Mouse (Mus musculus) embryonic fibroblast, embryonic 13.5 days (primary cell): ENCODE measurements around the gene Pomc.

Experiments
- CTCF ChIP-seq: IDR thresholded peaks from 2 replicates; pipeline ENCODE4 v1.5.1; 2011; ENCODE audit warnings: mild to moderate bottlenecking, control low read depth, low read length, moderate library complexity, borderline replicate concordance; ENCODE audit not compliant: insufficient read depth
- POLR2A ChIP-seq: IDR thresholded peaks from 2 replicates; pipeline ENCODE4 v1.6.1; 2011; ENCODE audit warnings: low read depth, mild to moderate bottlenecking, control low read depth, low read length, moderate library complexity

- TF ChIP-seq CTCF (no peak), POLR2A (no peak)
Measured at GRCm38 (mm10) chr12:4008731-4009130, 54.0 kb downstream of the Pomc start.
